ENCODE assay signal across 7 mouse cellular contexts in the genomic region with DNA sequence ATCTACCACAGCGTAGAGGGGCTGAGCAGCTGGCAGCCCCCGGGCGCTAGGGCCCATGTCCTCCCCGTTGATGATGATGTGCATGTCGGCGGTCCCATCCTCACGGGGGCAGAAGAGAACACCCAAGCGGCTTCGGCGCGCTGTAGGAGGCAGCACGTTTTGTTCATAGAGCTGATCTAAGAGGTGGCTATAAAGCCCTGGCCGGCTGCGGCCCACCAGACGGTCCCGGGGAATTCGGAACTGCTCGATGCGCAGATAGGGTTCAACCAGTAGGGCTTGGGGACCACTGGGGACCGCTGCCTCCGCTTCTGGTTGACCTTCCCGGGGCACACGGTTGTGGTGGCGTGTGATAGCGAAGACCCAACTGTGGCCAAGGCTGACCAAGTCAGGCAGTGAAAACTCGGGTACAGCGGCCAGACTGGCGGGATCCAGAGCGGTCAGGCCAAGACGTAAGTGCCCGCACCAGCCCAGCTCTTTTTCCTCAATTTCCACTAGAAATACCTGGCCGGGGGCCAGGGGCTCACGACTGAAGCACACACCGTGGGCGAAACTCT. TPM values are rescaled to one million over a fixed set of nuclear protein-coding genes. Genes with fewer than 3 reads are reported as not detected.
DNase-seq lines count a peak whose midpoint lies in the region; ATAC-seq lines count a peak whose summit lies in the region.

A gene (plus strand): TSS at position 126 of the 554 bp plus-strand sequence.

- H3K27me3 ChIP-seq in embryonic facial prominence, embryonic 10.5 days (replicated peaks; ENCODE audit: low read depth, poor library complexity, severe bottlenecking) = no peaks in the 10 kb centered on the region
- no peaks in the 10 kb centered on the region for H3K27me3 ChIP-seq in intestine, embryonic 16.5 days (replicated peaks; ENCODE audit: control insufficient read depth, insufficient read depth, low read length)
- no peaks in the 10 kb centered on the region for H3K27me3 ChIP-seq in midbrain, embryonic 10.5 days (ENCODE audit: low read depth, poor library complexity, severe bottlenecking)

- H3K4me3 ChIP-seq in embryonic facial prominence, embryonic 10.5 days = peak within 1 kb of the TSS; percentile 71
- peak within 1 kb of the TSS; percentile 77 for H3K4me3 ChIP-seq in intestine, embryonic 16.5 days (ENCODE audit: low read length)
- H3K4me3 ChIP-seq in midbrain, embryonic 10.5 days = peak within 1 kb of the TSS; percentile 84

- ATAC-seq in intestine, embryonic 16.5 days = peak; percentile 77

- H3K9me3 ChIP-seq in embryonic facial prominence, embryonic 10.5 days = no peaks in the 10 kb centered on the region
- H3K9me3 ChIP-seq in intestine, embryonic 16.5 days (ENCODE audit: control insufficient read depth, low read length) = no peaks in the 10 kb centered on the region
- no peaks in the 10 kb centered on the region for H3K9me3 ChIP-seq in midbrain, embryonic 10.5 days (replicated peaks)

- H3K27ac ChIP-seq in embryonic facial prominence, embryonic 10.5 days (replicated peaks) = peak within 1 kb of the TSS; percentile 92
- H3K27ac ChIP-seq in intestine, embryonic 16.5 days (ENCODE audit: low read length) = peak within 1 kb of the TSS; percentile 95
- peak within 1 kb of the TSS; percentile 90 for H3K27ac ChIP-seq in midbrain, embryonic 10.5 days (replicated peaks)

- H3K36me3 ChIP-seq in embryonic facial prominence, embryonic 10.5 days (replicated peaks) = peaks cover 38% of the 10 kb centered on the region
- peaks cover 11% of the 10 kb centered on the region for H3K36me3 ChIP-seq in intestine, embryonic 16.5 days (ENCODE audit: control insufficient read depth, insufficient read depth, low read length)
- peaks cover 38% of the 10 kb centered on the region for H3K36me3 ChIP-seq in midbrain, embryonic 10.5 days

- peaks cover 28% of the 10 kb centered on the region for H3K4me1 ChIP-seq in embryonic facial prominence, embryonic 10.5 days
- peaks cover 15% of the 10 kb centered on the region for H3K4me1 ChIP-seq in intestine, embryonic 16.5 days (ENCODE audit: control insufficient read depth, insufficient read depth, low read length)
- H3K4me1 ChIP-seq in midbrain, embryonic 10.5 days = peaks cover 28% of the 10 kb centered on the region

- H3K4me2 ChIP-seq in intestine, embryonic 16.5 days (ENCODE audit: low read depth, low read length) = peak within 1 kb of the TSS; percentile 99

- peak within 1 kb of the TSS; percentile 87 for H3K9ac ChIP-seq in intestine, embryonic 16.5 days (ENCODE audit: low read depth, low read length)

- under 1% methylated on average over 35 of the region's 35 CpGs for WGBS in embryonic facial prominence, embryonic 10.5 days
- WGBS in intestine, embryonic 16.5 days = under 1% methylated on average over 35 of the region's 35 CpGs
- 2% methylated on average over 35 of the region's 35 CpGs for WGBS in midbrain, embryonic 10.5 days

- peak; percentile 85 for DNase-seq in adrenal gland, postnatal 10 days
- DNase-seq in embryonic facial prominence, embryonic 10.5 days (ENCODE audit: low spot score) = peak; percentile 82
- DNase-seq in gonadal fat pad, adult 2 months (ENCODE audit: low read depth) = no peak
- DNase-seq in left cerebral cortex, postnatal 36 days (ENCODE audit: low spot score in 2 of 2) = peak; percentile 75 to 80
- peak; percentile 73 for DNase-seq in midbrain, embryonic 10.5 days (ENCODE audit: low spot score)
- peak; percentile 73 to 76 for DNase-seq in right cerebral cortex, postnatal 36 days (ENCODE audit: low spot score in 2 of 2)

- intact Hi-C loops in left cerebral cortex, postnatal 36 days (cut with DNase I) = no loop called here

RNA-seq across cellular contexts. Expression of the gene that starts here (rescaled TPM):
- total RNA-seq in adrenal gland, postnatal 10 days (2021) = 100 to 1,000 TPM; 100 to 103 TPM
- polyA plus RNA-seq in embryonic facial prominence, embryonic 10.5 days (2016; fragmentation: Nextera tagmentation; extraction: Ambion mirVana) = 95.8 and 100 TPM in 2 replicates
- 274 and 289 TPM in 2 replicates for polyA plus RNA-seq in gonadal fat pad, adult 2 months (2012; rRNA removed)
- polyA plus RNA-seq in intestine, embryonic 16.5 days (2015; fragmentation: Nextera tagmentation; extraction: Ambion mirVana) = 418 and 551 TPM in 2 replicates
- 100 to 1,000 TPM; 104 to 105 TPM for total RNA-seq in left cerebral cortex, postnatal 36 days (2021)
- 85.7 and 98.2 TPM in 2 replicates for polyA plus RNA-seq in midbrain, embryonic 10.5 days (2016; fragmentation: Nextera tagmentation; extraction: Ambion mirVana)
